In the genomic region with DNA sequence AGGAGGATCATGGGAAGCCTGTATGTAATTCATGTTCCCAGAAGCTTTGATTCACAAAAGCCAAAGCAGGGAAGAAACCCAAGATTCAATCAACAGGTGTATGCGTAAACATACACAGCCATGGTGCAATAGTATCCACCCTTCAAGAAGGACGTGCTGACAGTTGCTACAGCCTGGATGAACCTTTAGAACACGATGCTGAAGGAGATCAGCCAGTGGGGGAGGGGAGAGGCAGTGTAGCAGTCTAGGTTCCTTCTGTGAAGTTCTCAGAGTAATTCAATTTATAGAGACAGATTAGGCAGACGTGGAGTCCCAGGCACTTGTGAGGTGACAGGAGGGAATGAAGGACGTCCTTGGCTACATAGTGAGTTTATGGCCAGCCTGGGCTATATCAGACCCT, we compare ENCODE assay signal across 19 mouse cellular contexts. TPM values are rescaled to one million over a fixed set of nuclear protein-coding genes. Genes with fewer than 3 reads are reported as not detected.
DNase-seq lines count a peak whose midpoint lies in the region; ATAC-seq and TF ChIP-seq lines count a peak whose summit lies in the region.
"Had no signal": no experiment of that assay in that cellular context is flagged by ENCODE, and none has a peak within 500 bp of the region (broad histone marks: within the 10 kb centered on the region; RNA-seq: fewer than 3 reads in every experiment).

No protein-coding gene starts in this region.

- H3K36me3 ChIP-seq in hindbrain, embryonic 16.5 days (ENCODE audit: control insufficient read depth, insufficient read depth, low read length), result peaks cover 14% of the 10 kb centered on the region; the same call in 1 of the 2 replicates

- ATAC-seq in granulocyte monocyte progenitor cell, adult 5-6 weeks (replicated peaks; ENCODE audit: poor library complexity, severe bottlenecking), result 0 out of 2 replicates have a peak, but pooled peaks have one; percentile 7
- no peak for ATAC-seq in hindbrain, embryonic 16.5 days
- ATAC-seq: forebrain, embryonic 13.5 days; forebrain, embryonic 15.5 days had no signal

- H3K4me1 ChIP-seq in hindbrain, embryonic 16.5 days (ENCODE audit: control insufficient read depth, insufficient read depth, low read depth, low read length), result no peaks in the 10 kb centered on the region; the same call in 1 of the 2 replicates
- H3K4me1 ChIP-seq: forebrain, embryonic 13.5 days; forebrain, embryonic 15.5 days had no signal

- no peak for TF ChIP-seq CTCF in gastrocnemius, adult 2 months (IDR thresholded peaks at IDR 0.05)

- intact Hi-C loops in gastrocnemius, adult 2 months (cut with DNase I), result no loop called here
- intact Hi-C loops in gastrocnemius, postnatal 14 days (cut with DNase I; ENCODE audit: low total_unique reads), result no loop called here

- H3K27me3 ChIP-seq in hindbrain, embryonic 16.5 days (replicated peaks; ENCODE audit: control insufficient read depth, insufficient read depth, low read length), result no peaks in the 10 kb centered on the region
- H3K27me3 ChIP-seq: embryonic facial prominence, embryonic 12.5 days; forebrain, embryonic 13.5 days; forebrain, embryonic 15.5 days had no signal

- DNase-seq in gastrocnemius, adult 2 months, result peak; percentile 84
- no peak for DNase-seq in gastrocnemius, postnatal 10 days
- DNase-seq in gastrocnemius, postnatal 14 days, result peak; percentile 30
- DNase-seq in right cerebral cortex, adult 18-20 months, result no peak
- DNase-seq in layer of hippocampus, adult 9-10 months (ENCODE audit: low spot score), result no peak
- DNase-seq: adrenal gland, adult 2 months; adrenal gland, postnatal 10 days; adrenal gland, postnatal 25 days; cerebellum, adult 11-12 months; cerebellum, adult 2 months; cerebellum, adult 9-10 months; cerebellum, postnatal 10 days; cerebellum, postnatal 25 days had no signal

- H3K4me2 ChIP-seq in hindbrain, embryonic 16.5 days (ENCODE audit: low read length), result no peak overlapping the region
- H3K4me2 ChIP-seq: embryonic facial prominence, embryonic 12.5 days; forebrain, embryonic 13.5 days; forebrain, embryonic 15.5 days had no signal

- no peak overlapping the region for H3K4me3 ChIP-seq in gastrocnemius, adult 2 months
- no peak overlapping the region for H3K4me3 ChIP-seq in hindbrain, embryonic 16.5 days (ENCODE audit: low read length)
- H3K4me3 ChIP-seq: embryonic facial prominence, embryonic 10.5 days; embryonic facial prominence, embryonic 12.5 days; forebrain, embryonic 13.5 days; forebrain, embryonic 15.5 days had no signal

- 85% methylated on average over 5 of the region's 5 CpGs for WGBS in hindbrain, embryonic 16.5 days

- H3K9me3 ChIP-seq in hindbrain, embryonic 16.5 days (ENCODE audit: control insufficient read depth, low read length), result no peaks in the 10 kb centered on the region; the same call in 1 of the 2 replicates
- H3K9me3 ChIP-seq: embryonic facial prominence, embryonic 10.5 days; embryonic facial prominence, embryonic 12.5 days; forebrain, embryonic 15.5 days had no signal

- H3K27ac ChIP-seq in gastrocnemius, adult 2 months, result peak overlapping the region; percentile 91
- H3K27ac ChIP-seq in hindbrain, embryonic 16.5 days (ENCODE audit: low read depth, low read length), result no peak overlapping the region
- H3K27ac ChIP-seq: embryonic facial prominence, embryonic 10.5 days; embryonic facial prominence, embryonic 12.5 days; forebrain, embryonic 13.5 days; forebrain, embryonic 15.5 days had no signal

- no peak overlapping the region for H3K9ac ChIP-seq in hindbrain, embryonic 16.5 days (ENCODE audit: low read depth, low read length)
- H3K9ac ChIP-seq: embryonic facial prominence, embryonic 12.5 days; forebrain, embryonic 13.5 days; forebrain, embryonic 15.5 days had no signal

RNA-seq across cellular contexts. Expression of a gene that starts 15.5 kb away (rescaled TPM):
- 10 to 100 TPM; 34.8 to 47.1 TPM for total RNA-seq in gastrocnemius, adult 2 months (2021)
- total RNA-seq in gastrocnemius, postnatal 10 days (2021), result 10 to 100 TPM; 63.2 to 63.5 TPM
- 10 to 100 TPM; 36.5 to 40.2 TPM for total RNA-seq in gastrocnemius, postnatal 14 days (2021)
- total RNA-seq in granulocyte monocyte progenitor cell, adult 5-6 weeks (2014; fragmentation: Nextera tagmentation), result 1.2 and 1.3 TPM in 2 replicates
- 0.30 and 3.0 TPM in 2 replicates for total RNA-seq in granulocyte monocyte progenitor cell, adult 5-6 weeks (2017)
- polyA plus RNA-seq in hindbrain, embryonic 16.5 days (2015; fragmentation: Nextera tagmentation; extraction: Ambion mirVana), result 25.3 and 30.7 TPM in 2 replicates

Comparison
In these comparisons a context has a peak if more than half of its experiments do, and no peak if none do; other contexts are left out.
1. DNase-seq: peak in gastrocnemius, adult 2 months (single experiment) and gastrocnemius, postnatal 14 days (single experiment); none in gastrocnemius, postnatal 10 days (single experiment), right cerebral cortex, adult 18-20 months (single experiment) and layer of hippocampus, adult 9-10 months (single experiment).
2. RNA of a gene that starts 15.5 kb away (total RNA-seq): 63.2 to 63.5 TPM in gastrocnemius, postnatal 10 days, 34.8 to 47.1 TPM in gastrocnemius, adult 2 months and 36.5 to 40.2 TPM in gastrocnemius, postnatal 14 days; 0.30 to 3.0 TPM in granulocyte monocyte progenitor cell, adult 5-6 weeks; every median in the first group is over 4 times any median in the second.